Mouse (Mus musculus): ENCODE results near the gene Gm6583. TPM values are rescaled to one million over a fixed set of nuclear protein-coding genes. Genes with fewer than 3 reads are reported as not detected.

Gene Gm6583
- polyA plus RNA-seq (2014; fragmentation: Illumina TruSeq; extraction: RNeasy Lipid Tissue Mini Kit (QIAGEN cat#74804); ENCODE audit: low read depth, low replicate concordance) = 0.26 TPM

DNA sequence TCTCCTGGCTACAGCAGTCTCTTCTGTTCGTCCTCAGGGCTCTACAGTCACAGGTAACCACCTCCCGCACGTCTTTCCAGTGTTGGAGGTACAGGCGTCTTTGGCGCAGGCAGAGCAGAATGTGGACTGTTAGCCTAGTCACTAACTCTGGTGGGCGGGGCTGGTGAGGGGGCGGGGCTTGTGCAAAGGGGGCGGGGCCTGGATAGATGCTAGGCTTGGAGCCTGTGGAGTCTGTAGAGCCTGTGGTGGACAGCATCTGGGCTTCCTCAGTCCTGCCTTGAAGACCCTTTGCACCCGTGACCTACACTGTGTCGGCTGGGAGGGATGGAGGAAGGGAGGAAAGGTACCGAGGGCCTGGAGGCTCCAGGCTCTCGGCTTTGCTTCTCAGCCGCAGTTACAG lies at the start of gene Gm6583:
Gm6583 (minus strand) TSS at position 124 of the 400 bp plus-strand sequence.

DNA sequence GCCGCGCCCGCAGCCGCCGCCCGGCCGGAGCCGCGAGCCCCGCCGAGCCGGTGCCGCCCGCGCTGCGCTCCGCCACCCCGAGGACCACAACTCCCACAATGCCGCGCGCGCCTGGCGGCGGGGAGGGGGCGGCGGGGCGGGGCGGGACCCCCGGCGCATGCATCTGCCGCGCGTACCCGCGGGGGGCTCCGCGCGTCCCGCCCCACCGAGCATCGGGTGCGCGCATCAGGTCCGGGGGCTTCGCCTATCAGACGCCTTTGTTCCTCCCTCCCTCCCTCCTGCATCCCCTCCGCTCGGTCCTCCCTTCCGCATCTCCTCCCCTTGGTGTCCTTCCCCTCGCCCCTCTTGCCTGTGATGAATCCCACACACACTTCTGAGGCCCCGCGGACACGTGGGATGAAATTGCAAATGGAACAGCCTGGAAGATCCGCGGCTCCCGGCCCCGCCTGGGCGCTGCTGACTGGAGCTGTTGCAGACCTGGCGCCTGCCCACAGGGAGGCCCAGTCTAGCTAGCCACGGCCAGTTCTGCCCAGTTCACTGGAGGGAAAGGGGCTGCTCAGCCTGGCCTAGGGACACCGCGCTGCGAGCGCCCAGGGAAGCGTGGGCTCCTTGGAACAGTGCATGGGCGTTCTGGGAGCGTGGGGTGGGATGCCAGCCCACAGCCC lies 39.1 kb upstream of the Gm6583 start, which contains the start of gene Asphd2:
Asphd2 (minus strand) TSS at position 88 of the 665 bp plus-strand sequence.

DNA sequence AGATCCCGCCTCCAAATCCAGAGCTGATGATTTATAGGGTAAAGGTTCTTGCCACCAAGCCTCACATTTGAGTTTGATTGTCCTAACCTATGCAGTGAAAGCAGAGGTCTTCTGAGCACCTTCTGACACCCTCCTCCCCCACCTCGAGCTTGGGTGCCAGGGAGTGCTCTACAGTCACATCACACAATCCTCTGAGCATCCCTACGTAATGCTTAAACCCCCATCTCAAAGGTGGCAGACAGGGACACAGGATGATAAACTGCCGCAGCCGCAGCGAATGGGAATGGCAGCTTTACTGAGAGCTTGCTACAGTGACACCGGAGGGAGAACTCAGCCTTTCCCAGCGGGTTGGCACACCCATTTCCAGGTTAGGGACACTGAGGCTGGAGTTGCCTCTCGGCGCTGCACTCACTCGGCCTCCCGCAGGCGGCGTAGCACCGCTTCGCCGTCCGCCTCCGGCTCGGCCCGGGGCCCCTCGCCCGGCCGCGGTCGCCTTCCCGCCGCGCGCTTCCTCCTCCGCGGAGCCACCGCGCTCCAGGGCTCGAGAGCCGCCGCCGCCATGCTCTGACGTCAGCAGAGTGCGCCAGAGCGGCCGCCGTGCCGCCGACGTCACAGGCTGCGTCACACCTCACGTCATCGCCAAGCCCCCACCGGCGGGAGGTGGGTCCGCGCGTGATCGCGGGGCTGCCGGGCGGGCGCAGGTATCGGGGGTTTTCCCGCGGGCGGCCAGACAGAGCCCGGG lies 13.2 kb downstream of the Gm6583 start, which contains the start of the genes Srrd and Hps4:
Srrd (minus strand) TSS at position 578 of the 742 bp plus-strand sequence.
Hps4 (plus strand) TSS at position 621 of the 742 bp plus-strand sequence.

DNA sequence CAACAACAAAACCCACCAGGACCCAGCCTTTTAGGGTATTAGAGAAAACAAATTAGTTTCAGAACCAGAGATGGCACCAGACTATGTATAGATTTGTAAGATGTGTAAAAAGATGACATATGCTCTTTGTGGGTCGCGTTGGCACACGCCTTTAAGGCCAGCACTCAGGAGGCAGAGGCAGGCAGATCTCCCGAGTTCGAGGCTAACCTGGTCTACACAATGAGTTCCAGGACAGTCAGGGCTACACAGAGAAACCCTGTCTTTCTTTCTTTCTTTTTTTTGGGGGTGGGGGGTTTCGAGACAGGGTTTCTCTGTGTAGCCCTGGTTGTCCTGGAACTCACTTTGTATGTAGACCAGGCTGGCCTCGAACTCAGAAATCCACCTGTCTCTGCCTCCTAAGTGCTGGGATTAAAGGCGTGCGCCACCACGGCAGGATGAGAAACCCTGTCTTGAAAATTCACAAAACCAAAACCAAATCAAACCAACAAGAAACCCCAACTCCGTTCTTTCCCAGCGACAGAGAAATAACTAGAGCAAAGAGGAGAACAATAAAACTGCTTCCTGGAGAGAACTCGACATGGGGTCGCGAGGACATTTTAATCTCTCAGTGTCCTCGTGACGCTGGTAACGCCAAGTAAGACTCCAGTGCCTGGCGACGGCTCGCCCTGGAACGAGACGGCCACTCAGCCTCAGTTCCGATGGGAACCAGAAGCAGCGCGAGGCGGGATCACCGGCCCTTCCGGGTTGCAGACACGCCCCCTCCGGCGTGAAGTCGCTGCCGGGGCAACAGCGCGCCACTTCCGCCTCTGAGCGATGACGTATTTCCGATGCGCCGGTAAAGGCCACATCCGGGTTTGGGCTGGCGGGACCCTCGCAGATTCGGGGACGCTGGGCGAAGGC lies 30.0 kb downstream of the Gm6583 start, which contains the start of gene Tfip11:
Tfip11 (plus strand) TSS at position 813 of the 900 bp plus-strand sequence.

Other genes with a start within 250 kb of the Gm6583 start
- 244 TPM for gene Cryba4, start 103.5 kb downstream of the Gm6583 start, polyA plus RNA-seq (2014; fragmentation: Illumina TruSeq; extraction: RNeasy Lipid Tissue Mini Kit (QIAGEN cat#74804); ENCODE audit: low read depth, low replicate concordance)
- gene Crybb1, start 100.2 kb downstream of the Gm6583 start, polyA plus RNA-seq (2014; fragmentation: Illumina TruSeq; extraction: RNeasy Lipid Tissue Mini Kit (QIAGEN cat#74804); ENCODE audit: low read depth, low replicate concordance) = 10.4 TPM
- gene Tpst2, start 79.3 kb downstream of the Gm6583 start, polyA plus RNA-seq (2014; fragmentation: Illumina TruSeq; extraction: RNeasy Lipid Tissue Mini Kit (QIAGEN cat#74804); ENCODE audit: low read depth, low replicate concordance) = 242 TPM
- 20.0 TPM for gene Tfip11, start 29.7 kb downstream of the Gm6583 start, polyA plus RNA-seq (2014; fragmentation: Illumina TruSeq; extraction: RNeasy Lipid Tissue Mini Kit (QIAGEN cat#74804); ENCODE audit: low read depth, low replicate concordance)
- 16.5 TPM for gene Srrd, start 13.0 kb downstream of the Gm6583 start, polyA plus RNA-seq (2014; fragmentation: Illumina TruSeq; extraction: RNeasy Lipid Tissue Mini Kit (QIAGEN cat#74804); ENCODE audit: low read depth, low replicate concordance)
- gene Hps4, start 12.9 kb downstream of the Gm6583 start, polyA plus RNA-seq (2014; fragmentation: Illumina TruSeq; extraction: RNeasy Lipid Tissue Mini Kit (QIAGEN cat#74804); ENCODE audit: low read depth, low replicate concordance) = 15.9 TPM
- 0.88 TPM for gene Asphd2, start 38.8 kb upstream of the Gm6583 start, polyA plus RNA-seq (2014; fragmentation: Illumina TruSeq; extraction: RNeasy Lipid Tissue Mini Kit (QIAGEN cat#74804); ENCODE audit: low read depth, low replicate concordance)
- gene Gm6588, start 93.4 kb upstream of the Gm6583 start, polyA plus RNA-seq (2014; fragmentation: Illumina TruSeq; extraction: RNeasy Lipid Tissue Mini Kit (QIAGEN cat#74804); ENCODE audit: low read depth, low replicate concordance) = 0.42 TPM
- gene Sez6l, start 221.2 kb upstream of the Gm6583 start, polyA plus RNA-seq (2014; fragmentation: Illumina TruSeq; extraction: RNeasy Lipid Tissue Mini Kit (QIAGEN cat#74804); ENCODE audit: low read depth, low replicate concordance) = 1.6 TPM